24 mouse cellular contexts compared by ENCODE assay signal in the genomic region with DNA sequence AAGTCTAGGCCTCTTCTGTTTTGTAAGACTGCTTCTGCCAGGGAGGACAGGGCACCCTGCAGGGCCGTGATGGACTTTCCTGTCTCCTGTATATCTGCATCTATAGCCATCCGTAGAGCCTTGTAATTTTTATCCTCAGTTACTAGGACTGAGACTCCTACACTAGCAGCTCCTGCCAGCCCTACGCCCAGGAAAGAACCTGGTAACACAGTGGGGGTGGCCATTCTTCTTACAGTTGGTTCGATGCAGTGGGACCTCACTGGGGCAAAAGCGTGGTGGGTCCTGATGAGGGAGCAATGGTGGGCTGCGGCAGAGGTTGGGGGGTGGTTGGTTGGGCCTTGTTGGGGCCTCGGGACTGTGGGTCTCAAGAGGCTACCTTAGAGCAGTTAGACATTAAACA.
"Had no signal": no experiment of that assay in that cellular context is flagged by ENCODE, and none has a peak within 500 bp of the region (broad histone marks: within the 10 kb centered on the region; RNA-seq: fewer than 3 reads in every experiment).

No protein-coding gene starts in this region.

- H3K27me3 ChIP-seq: heart, embryonic 12.5 days; hindbrain, embryonic 12.5 days; limb, embryonic 12.5 days; liver, embryonic 12.5 days had no signal

- ATAC-seq: hindbrain, embryonic 16.5 days; inflammation-experienced regulatory T-cells, adult 6 months; intestine, embryonic 16.5 days; liver, embryonic 12.5 days had no signal

- H3K27ac ChIP-seq: gastrocnemius, adult 2 months; heart, embryonic 10.5 days; hindbrain, embryonic 10.5 days; hindbrain, embryonic 12.5 days; hindbrain, embryonic 14.5 days; layer of hippocampus, adult 2 months; left cerebral cortex, adult 2 months; limb, embryonic 10.5 days; limb, embryonic 12.5 days; liver, embryonic 12.5 days; liver, embryonic 14.5 days had no signal

- H3K9me3 ChIP-seq: heart, embryonic 10.5 days; heart, embryonic 12.5 days; hindbrain, embryonic 10.5 days; hindbrain, embryonic 12.5 days; limb, embryonic 10.5 days; limb, embryonic 12.5 days; liver, embryonic 12.5 days had no signal

- H3K4me3 ChIP-seq: gastrocnemius, adult 2 months; heart, embryonic 10.5 days; heart, embryonic 12.5 days; hindbrain, embryonic 10.5 days; hindbrain, embryonic 12.5 days; layer of hippocampus, adult 2 months; left cerebral cortex, adult 2 months; limb, embryonic 10.5 days; limb, embryonic 12.5 days; liver, embryonic 12.5 days had no signal

- H3K4me1 ChIP-seq: heart, embryonic 10.5 days; hindbrain, embryonic 10.5 days; hindbrain, embryonic 12.5 days; limb, embryonic 10.5 days; limb, embryonic 12.5 days had no signal

- H3K36me3 ChIP-seq: hindbrain, embryonic 12.5 days had no signal

- H3K4me2 ChIP-seq: heart, embryonic 12.5 days; hindbrain, embryonic 12.5 days; hindbrain, embryonic 14.5 days; limb, embryonic 12.5 days; liver, embryonic 12.5 days had no signal

- H3K9ac ChIP-seq: heart, embryonic 12.5 days; hindbrain, embryonic 12.5 days; hindbrain, embryonic 14.5 days; limb, embryonic 12.5 days; liver, embryonic 12.5 days; liver, embryonic 14.5 days had no signal

- DNase-seq: gastrocnemius, adult 2 months; gastrocnemius, postnatal 10 days; gastrocnemius, postnatal 25 days; heart, postnatal 10 days; heart, postnatal 4 days; kidney, adult 18-20 months; kidney, adult 8-10 months; kidney, postnatal 10 days; kidney, postnatal 25 days; kidney, postnatal 4 days had no signal
